Mouse (Mus musculus) layer of hippocampus, adult 9-11 months (tissue): Measurements from ENCODE around the gene Fndc8.
"Not testable (repeated sequence)": the region's sequence is repeated elsewhere in the genome, so short reads cannot be mapped to it uniquely, and the experiment has no call there.

Source experiments
- DNase-seq: peaks from one replicate; pipeline ENCODE4 v3.0.0; 2022

Gene Fndc8

DNA sequence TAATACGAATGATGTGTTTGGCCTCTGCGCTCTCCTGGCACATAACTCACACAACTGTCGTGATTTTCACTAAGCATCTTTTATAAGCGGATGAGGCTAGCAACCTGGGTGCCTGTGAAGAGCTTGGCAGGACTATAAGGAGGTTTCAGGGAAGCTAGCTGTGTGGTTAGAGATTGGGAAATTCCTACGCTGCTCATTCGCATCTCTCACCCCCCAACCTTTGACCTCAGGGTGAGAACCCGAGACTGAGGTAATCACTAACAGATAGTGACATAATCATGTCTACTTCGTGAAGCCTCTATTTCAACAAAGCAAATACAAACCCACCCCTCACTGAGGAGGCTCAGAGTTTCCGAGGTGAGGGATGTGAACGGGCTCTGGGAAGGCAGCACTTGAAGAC, 28.8 kb downstream of the Fndc8 start:
- DNase-seq = no peak

DNA sequence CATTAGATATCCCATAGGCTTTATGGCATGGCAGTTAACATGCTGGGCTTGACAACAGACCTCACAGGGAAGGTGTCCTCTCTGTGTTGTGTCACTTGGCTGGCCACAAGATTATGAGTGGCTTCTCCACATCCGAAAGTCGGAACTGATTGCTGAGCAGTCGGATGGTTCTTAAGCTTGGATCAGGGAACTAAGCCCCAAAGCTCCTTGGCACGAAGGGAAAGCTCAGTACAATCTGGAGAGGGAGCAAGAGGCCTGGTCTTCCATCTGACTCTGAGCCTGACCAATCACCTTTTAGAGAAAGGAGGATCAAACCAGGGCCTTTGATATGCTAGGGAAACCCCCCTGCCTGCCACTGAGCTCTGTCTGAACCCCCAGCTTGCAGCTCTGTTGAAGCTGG, 29.8 kb downstream of the Fndc8 start:
- no peak for DNase-seq

DNA sequence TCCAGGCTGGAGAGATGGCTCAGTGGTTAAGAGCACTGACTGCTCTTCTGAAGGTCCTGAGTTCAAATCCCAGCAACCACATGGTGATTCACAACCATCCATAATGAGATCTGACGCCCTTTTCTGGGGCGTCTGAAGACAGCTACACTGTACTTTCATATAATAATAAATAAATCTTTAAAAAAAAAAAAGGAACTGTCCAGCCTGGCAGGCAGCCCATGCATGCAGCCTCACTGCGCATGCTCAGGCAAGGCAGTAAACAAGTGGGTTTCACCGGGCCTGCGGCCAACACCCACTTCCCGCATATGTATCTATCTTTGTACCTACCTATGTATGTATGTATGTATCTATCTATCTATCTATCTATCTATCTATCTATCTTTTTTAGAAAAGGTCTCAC, 32.0 kb downstream of the Fndc8 start:
- DNase-seq = not testable (repeated sequence)

DNA sequence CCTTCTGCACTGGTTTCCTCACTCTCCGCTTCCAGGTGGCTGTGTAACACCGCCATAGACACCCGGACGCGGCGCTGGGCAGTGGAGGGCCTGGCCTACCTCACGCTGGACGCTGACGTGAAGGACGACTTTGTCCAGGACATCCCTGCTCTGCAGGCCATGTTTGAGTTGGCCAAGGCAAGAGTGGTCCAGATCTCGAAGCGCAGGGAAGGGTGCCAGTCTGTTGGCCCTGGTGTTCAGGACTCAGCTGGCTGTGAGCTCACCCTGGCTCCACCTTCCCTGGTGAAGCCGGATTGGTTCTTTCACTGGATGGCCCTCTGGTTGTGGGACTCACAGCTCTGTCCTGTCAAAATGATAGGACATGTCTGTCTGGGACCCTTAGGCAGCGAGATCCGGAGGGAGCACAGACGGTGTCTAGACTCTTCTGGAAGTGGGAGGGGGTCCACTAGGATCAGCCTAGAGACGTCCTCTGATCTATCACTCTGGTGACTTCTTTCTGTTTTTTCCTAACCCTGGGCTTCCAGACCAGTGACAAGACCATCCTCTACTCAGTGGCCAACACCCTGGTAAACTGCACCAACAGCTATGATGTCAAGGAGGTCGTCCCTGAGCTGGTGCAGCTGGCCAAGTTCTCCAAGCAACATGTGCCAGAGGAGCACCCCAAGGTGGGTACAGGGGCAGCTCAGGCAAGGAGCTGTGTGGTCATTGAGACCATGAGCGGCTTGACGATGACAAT, 37.1 kb downstream of the Fndc8 start:
- DNase-seq = no peak

GRCm38 (mm10) chr11:82929633-82929950, 37.7 kb downstream of the Fndc8 start:
- DNase-seq = no peak

- not testable (repeated sequence) for DNase-seq
Observed at GRCm38 (mm10) chr11:82930391-82930955, 38.5 kb downstream of the Fndc8 start.

GRCm38 (mm10) chr11:82931161-82931560, 39.2 kb downstream of the Fndc8 start:
- DNase-seq = not testable (repeated sequence)

- DNase-seq = not testable (repeated sequence)
Observed at GRCm38 (mm10) chr11:82931671-82932450, 39.9 kb downstream of the Fndc8 start.

DNA sequence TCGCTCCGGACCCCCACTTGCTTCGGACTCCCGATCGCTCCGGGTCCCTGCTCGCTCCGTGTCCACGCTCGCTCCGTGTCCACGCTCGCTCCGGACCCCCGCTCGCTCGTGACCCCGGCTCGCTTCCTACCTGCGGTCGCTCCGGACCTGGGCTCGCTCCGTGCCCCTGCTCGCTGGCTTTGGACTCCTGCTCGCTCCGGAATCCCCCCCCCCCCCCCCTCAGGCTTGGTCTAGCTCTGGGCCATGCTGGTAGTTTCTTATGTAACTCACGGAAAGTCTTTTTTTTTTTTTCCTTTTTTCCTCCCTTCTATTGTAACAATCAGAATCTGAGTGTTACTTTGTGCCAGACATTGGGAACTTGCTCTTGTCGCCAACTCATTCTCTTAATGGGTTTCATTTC, 41.3 kb downstream of the Fndc8 start:
- no peak for DNase-seq

DNA sequence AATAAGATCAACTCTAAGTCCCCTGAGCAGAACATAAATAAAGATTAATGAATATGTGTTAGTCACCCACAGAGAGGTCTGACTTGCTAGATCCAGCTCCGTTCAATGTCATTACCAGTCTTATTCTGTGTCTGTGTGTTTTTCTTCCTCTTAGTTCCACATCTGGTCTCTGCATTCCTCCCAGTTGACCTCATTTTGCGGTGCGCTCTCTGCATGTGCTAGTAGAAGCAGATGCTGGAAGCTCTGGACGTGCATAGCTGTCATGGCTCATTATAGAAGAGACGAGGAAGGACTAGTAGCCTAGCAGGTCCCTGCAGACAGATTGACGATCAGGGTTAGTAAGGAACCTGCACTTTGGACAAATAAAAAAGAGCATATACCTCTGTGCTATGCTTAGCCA, 51.4 kb downstream of the Fndc8 start:
- no peak for DNase-seq

DNA sequence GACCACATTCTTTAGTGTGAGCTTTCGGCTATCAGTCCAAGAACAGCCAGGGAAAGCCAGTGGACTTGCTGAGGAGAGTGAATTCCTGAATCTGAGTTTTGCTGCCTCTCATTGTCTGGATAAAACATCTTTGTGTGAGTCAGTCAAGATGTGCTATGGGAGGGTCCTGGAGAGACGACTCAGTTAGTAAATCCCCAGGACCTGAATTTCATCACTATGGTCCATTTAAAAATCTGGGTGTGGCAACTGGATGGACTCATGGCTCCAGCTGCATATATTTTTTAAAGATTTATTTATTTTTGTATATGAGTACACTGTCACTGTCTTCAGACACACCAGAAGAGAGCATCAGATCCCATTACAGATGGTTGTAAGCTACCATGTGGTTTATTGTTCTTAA, 53.7 kb downstream of the Fndc8 start:
- DNase-seq = no peak

DNA sequence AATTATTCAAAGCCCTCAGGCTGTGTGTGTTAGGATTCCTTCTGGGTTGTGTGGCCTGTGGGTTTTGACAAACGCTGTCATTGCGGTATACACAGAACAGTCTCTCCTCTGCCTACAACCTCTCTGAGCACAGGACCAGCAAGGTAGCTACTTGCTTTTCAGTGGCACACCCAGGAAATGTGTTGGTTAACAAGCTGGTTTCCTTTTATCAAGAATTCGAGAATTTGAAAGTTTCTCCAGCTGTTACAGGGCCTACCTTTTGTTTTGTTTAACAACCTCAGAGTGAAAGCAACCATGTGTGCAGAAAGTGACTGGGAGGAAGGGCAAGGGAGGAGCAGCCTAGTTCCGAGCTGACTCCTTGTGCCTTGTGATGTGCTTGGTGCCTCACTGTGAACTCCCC, 55.5 kb downstream of the Fndc8 start:
- DNase-seq = no peak

- DNase-seq = no peak
Observed at GRCm38 (mm10) chr11:82949036-82949435, 57.1 kb downstream of the Fndc8 start.
